Mouse (Mus musculus): Measurements from ENCODE around the gene Tnfsf18.

Tnfsf18 gene

GRCm38 (mm10) chr1:161494343-161494742 lies at the start of gene Tnfsf18:
Tnfsf18 (plus strand) TSS chr1:161494655.
- no peak for DNase-seq (ENCODE audit: low spot score in 2 of 2)

- DNase-seq (ENCODE audit: low spot score in 2 of 2) = peak; percentile 43 to 65
Measured at GRCm38 (mm10) chr1:161444858-161445257, 49.6 kb upstream of the Tnfsf18 start.

DNA sequence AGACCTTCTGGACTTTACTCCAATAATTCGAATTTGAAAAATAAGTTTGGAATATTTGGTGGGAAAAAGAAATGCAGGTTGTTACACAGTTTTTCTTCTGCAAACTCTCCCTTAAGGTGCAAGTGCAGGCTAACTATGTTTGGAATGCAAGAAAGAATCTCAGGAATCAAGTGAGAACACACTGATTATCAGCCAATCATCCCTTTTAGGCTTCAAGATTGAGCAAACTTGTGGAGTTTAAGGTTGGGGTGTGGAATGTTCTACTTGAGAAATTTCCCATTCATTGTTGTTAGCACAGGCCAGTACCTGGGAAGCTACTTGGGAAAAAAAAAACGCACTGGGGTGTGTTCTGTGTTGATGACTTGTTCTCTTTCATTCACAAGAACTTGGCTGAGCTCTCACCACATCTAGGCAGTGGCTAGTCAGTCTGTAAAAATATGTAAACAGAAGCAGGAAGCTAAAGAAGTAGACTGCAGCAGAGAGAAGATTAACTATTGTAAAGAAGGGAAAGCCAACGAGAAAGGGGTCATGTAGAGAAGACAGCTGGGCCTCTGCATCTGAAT lies 42.7 kb upstream of the Tnfsf18 start:
- no peak for DNase-seq (ENCODE audit: low spot score in 2 of 2)

DNA sequence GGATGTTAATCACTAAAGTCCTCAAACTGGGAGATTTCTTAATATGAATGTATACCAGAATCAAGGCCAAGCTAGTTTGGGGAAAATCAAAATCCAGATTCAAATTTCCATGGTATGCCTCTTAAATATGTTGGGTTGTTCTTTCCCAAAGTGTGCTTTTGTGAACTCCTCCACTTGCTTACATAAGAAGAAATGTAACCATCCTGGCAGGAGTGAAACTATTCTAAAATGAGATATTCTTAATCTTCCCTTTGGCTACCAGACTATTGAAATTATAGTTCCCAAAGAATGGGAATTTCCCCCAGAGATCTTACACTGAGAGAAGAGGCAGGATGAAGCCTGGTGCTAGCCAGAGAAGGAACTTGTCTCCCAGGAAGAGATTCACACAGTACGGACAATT lies 42.2 kb upstream of the Tnfsf18 start:
- no peak for DNase-seq (ENCODE audit: low spot score in 2 of 2)

DNA sequence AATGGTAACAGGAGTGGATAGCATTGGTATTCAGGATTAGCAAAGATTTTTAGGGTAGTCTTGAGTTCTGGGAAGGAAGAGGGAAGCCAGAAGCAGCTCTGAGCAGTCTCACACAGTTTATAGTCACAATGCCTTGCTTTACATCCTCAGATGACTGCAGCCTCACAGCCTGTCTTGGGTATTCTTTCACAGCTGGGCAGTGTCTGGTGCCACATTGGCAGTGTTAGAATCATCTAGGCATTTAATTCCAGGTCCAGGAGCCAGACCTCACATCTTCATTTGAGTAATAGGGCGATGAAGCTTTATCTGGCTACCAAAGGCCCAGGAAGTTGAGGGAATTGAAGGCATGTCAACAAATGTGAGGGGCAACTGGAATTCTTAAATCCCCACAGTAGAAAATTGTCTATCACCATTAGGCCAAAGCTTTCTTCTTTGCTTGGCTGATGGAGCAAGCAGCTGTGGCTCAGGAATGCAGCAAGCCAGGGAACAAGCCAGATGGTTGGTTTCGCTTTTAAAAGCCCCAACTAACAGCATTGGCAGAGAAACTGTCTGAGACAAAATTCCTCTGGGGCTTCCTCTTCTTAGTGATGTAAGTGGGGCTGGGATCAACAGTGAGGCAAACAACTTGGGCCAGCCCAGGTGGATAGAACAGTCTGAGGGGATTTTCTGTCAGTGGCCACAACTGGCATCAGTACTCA lies 30.9 kb upstream of the Tnfsf18 start:
- no peak for DNase-seq (ENCODE audit: low spot score in 2 of 2)

GRCm38 (mm10) chr1:161477221-161477620 lies 17.2 kb upstream of the Tnfsf18 start:
- DNase-seq (ENCODE audit: low spot score in 2 of 2) = no peak

GRCm38 (mm10) chr1:161479854-161480253 lies 14.6 kb upstream of the Tnfsf18 start:
- DNase-seq (ENCODE audit: low spot score in 2 of 2) = no peak

GRCm38 (mm10) chr1:161482211-161482610 lies 12.2 kb upstream of the Tnfsf18 start:
- peak in 1 of 2 experiments; percentile 45 for DNase-seq (ENCODE audit: low spot score in 2 of 2)

DNA sequence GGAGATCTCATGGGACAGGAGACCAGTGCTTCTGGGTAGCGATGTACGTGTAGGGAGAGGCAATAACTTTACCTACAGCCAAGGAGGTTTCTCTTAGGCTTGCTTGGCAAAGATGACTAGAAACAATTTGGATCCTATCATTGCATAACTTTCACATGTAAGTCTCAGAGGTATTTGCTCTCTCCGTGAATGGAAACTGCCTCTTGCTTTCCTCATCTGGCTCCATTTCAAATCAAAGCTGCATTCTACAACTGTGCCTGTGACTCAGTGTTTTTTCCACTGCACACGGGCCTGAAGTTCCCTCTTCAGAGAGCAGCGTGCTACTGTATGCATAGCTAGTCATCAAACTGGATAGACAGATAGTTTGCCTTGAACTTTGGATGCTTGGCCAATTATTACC lies 7.4 kb upstream of the Tnfsf18 start:
- no peak for DNase-seq (ENCODE audit: low spot score in 2 of 2)

GRCm38 (mm10) chr1:161491766-161492165 lies 2.7 kb upstream of the Tnfsf18 start:
- DNase-seq (ENCODE audit: low spot score in 2 of 2) = no peak

DNA sequence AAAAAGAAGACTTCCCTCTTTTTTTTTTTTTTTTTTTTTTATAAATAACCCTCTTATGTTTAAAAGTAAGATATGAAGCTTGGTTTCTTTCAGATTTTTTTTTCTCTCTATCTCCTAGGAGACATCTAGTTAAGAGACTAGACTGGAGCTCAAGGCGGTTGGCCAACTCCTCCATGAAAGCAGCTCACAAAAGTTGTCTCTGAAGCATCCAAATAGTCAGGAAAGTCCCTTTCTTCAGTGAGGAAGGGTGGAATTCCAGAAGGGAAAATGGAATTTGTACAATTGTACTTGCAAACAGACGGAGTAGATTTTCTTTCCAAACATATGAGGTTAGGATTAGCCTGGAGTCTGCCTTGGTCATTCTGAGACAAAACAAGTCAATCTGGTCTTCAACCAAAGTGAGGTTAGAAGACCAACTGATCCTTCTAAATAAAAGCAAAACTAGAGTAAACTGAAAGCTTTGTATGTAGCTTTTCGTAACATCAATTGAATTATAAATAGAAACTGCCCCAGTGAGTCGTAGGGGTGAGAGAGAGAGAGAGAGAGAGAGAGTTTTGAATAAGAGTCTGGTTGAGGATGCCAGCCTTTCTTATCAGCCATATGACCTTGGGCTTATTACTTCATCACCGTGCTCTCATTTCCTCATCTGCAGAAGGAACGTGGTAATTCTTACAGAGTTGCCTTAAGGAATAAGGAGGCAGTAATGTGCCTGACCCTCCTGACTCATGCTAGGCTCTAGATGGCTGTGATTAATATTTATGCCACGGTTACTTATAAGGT lies 2.6 kb downstream of the Tnfsf18 start:
- DNase-seq (ENCODE audit: low spot score in 2 of 2) = no peak

GRCm38 (mm10) chr1:161500114-161500810 lies 5.8 kb downstream of the Tnfsf18 start:
- DNase-seq (ENCODE audit: low spot score in 2 of 2) = no peak

DNA sequence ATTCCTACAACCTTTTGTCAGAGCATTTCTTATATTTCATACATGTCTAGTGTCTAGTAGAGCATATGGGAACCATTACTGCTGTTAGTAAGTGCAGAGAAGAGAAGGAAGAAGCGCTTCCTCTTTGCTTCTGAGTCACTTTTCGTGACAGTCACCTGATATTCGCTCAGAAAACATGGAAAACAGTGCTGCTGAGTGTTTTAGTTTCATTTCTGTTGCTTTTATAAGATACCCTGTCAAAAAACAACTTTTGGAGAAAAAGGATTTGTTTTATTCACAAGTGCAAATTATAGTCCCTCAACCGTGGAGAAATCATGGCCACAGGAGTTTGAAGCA lies 6.3 kb downstream of the Tnfsf18 start:
- DNase-seq (ENCODE audit: low spot score in 2 of 2) = no peak

DNA sequence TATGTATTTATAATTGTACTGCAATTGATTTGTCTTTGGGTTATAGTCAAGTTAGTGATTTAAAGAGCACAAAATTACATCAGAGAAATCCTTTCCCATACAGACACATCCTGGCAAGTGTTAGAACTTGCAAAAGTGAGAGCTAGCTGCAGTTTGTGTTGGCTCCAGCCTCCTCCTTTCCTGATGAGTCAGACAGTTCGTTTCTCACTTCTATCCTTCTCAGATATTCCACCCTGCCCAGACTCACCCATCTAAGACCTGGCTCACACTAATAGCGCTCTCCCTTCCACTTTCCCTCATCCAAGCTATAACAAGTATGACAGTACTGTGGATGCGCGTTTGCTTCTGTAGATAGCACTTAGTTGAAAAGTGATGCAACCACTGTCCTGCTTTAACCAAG lies 11.9 kb downstream of the Tnfsf18 start:
- no peak for DNase-seq (ENCODE audit: low spot score in 2 of 2)

DNA sequence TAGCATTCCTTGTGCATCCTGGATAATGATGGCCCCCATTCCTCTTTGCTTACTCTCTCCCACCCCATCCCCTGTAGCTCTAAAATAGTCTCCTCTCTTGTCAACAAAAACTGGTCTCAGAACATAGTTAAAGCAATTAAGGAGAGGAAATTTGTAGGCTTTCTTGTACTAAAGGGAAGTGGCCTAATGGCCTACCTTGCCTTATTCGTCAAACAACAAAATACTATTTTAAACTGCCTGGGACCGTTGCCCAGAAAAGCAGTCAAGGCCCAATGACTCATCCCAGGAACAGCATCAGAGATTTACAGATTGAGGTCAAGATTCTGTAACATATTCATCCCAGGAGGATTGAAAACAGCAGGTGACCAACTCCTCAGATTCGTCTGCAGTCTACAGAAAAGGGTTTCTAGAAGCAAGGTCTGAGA lies 13.2 kb downstream of the Tnfsf18 start:
- DNase-seq (ENCODE audit: low spot score in 2 of 2) = peak in 1 of 2 experiments; percentile 42

DNA sequence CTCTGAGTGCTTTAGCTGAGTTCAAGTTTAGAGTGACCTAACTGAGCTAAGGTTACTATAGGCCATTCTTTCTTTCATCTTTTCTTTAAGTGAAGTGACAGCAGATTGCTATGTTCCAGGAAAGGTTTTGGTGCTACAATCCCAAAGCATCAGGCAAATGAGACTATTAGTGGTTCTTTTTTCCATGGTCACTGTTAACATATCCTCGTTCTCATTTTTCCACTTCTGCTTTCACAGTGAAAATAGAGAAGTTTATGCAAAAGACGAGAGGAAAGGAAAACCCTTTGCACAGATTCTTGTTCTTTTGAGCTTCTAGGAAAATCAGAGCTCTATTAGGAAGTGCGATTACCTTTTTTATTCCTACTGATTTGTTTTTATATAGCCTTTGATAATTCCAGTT lies 22.9 kb downstream of the Tnfsf18 start:
- DNase-seq (ENCODE audit: low spot score in 2 of 2) = no peak

GRCm38 (mm10) chr1:161520223-161520622 lies 25.8 kb downstream of the Tnfsf18 start:
- no peak for DNase-seq (ENCODE audit: low spot score in 2 of 2)

DNA sequence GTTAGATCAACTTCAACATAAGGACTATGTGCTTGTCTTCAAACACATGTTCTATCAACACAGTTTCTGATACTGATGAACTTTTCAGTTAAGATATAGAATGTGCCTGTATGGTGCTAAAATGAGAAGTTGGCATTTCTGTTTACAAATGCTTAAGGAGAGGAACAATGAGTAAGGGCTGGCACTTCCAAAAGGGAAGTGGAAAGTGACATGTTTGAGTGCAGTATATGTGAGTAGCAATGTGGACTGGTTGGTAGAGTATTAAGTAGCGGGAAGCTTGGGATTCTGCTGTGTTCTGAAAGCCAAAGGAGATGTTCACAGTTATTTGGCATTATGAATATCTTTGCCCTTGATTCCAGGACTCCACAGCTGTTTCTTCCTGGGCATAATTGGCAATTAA lies 33.7 kb downstream of the Tnfsf18 start:
- no peak for DNase-seq (ENCODE audit: low spot score in 2 of 2)

DNA sequence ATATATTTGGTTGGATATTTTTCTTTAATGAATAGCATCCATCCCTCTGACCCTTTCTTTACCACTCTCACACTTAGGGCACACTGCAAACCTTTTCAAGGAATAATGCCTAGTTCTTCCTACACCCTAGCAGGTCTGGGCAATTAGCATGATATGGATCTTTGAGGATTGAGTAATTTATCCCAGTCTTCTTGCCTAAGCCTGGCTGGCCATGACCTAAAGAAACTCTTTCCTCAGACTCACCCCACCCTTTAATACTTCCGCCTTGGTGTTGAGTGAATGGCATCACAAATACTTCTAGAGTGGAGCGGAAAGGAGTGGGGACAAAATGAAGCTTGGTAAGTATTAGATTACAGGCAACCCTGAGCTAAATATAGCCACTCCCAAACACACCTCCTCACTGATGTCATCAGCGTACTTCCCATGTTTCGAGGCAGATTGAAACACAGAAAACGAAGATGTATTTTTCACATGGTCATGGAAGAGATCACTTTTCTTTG lies 56.2 kb downstream of the Tnfsf18 start:
- DNase-seq (ENCODE audit: low spot score in 2 of 2) = no peak

GRCm38 (mm10) chr1:161552098-161552497 lies 57.6 kb downstream of the Tnfsf18 start:
- DNase-seq (ENCODE audit: low spot score in 2 of 2) = no peak
